In the genomic region with DNA sequence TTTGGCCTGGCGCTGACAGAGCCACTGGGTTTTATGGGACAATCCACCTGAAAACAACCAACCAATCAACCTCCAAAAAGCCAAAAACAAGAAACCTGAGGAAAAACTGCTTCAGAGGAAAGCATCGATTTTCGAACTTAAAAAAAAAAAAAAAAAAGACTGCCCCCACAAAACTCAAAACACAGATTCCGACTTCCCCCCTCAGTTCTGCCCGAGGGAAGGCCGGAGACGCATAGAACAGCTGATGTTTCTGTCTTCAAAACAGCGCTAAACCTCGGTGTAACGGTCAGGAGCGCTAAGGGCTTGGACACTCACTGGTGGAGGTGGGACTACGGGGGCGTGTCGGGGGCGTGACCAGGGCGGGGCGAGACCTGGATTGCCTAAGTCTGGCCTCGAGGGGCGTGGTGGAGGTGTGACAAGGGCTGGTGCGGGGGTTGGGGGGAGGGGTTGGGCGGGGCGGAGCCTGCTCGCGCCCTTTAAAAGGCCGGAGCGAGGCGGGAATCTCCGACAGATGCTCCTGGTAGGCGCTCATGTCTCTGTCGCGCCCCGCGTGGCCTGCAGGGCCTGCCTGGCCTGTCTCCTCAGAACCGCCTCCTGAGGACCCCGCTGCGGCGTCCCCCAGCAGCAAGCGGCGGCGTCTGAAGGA, we compare ENCODE assay signal across 8 mouse cellular contexts. TPM values are rescaled to one million over a fixed set of nuclear protein-coding genes. Genes with fewer than 3 reads are reported as not detected.
DNase-seq lines count a peak whose midpoint lies in the region; ATAC-seq lines count a peak whose summit lies in the region.

Gene Rad51ap2, plus strand, starts transcription at position 531 of the 646 bp plus-strand sequence.

- no peaks in the 10 kb centered on the region for H3K9me3 ChIP-seq in embryonic facial prominence, embryonic 13.5 days
- no peaks in the 10 kb centered on the region for H3K9me3 ChIP-seq in limb, embryonic 12.5 days
- H3K9me3 ChIP-seq in midbrain, embryonic 13.5 days, result no peaks in the 10 kb centered on the region

- H3K9ac ChIP-seq in embryonic facial prominence, embryonic 13.5 days, result peak within 1 kb of the TSS; percentile 79
- H3K9ac ChIP-seq in limb, embryonic 12.5 days (replicated peaks), result peak within 1 kb of the TSS; percentile 64
- H3K9ac ChIP-seq in midbrain, embryonic 13.5 days (replicated peaks), result peak within 1 kb of the TSS; percentile 71

- peak within 1 kb of the TSS; percentile 61 for H3K4me3 ChIP-seq in embryonic facial prominence, embryonic 13.5 days
- peak within 1 kb of the TSS; percentile 62 for H3K4me3 ChIP-seq in limb, embryonic 12.5 days (replicated peaks)
- peak within 1 kb of the TSS; percentile 62 for H3K4me3 ChIP-seq in midbrain, embryonic 13.5 days (replicated peaks)

- H3K4me1 ChIP-seq in embryonic facial prominence, embryonic 13.5 days, result no peaks in the 10 kb centered on the region; the same call in 1 of the 2 replicates
- no peaks in the 10 kb centered on the region for H3K4me1 ChIP-seq in limb, embryonic 12.5 days (replicated peaks)
- H3K4me1 ChIP-seq in midbrain, embryonic 13.5 days (replicated peaks), result 0 out of 2 replicates have a peak, but pooled peaks cover 3% of the 10 kb centered on the region

- peak; percentile 78 for DNase-seq in brain, embryonic 18.5 days (ENCODE audit: low read depth, low spot score)
- DNase-seq in heart, adult 8-10 months (ENCODE audit: low spot score), result peak; percentile 49
- DNase-seq in kidney, adult 8-10 months, result peak; percentile 81 to 88
- peak; percentile 33 to 46 for DNase-seq in spleen, postnatal 36 days (ENCODE audit: low spot score in 2 of 2)

- H3K4me2 ChIP-seq in embryonic facial prominence, embryonic 13.5 days, result peak within 1 kb of the TSS; percentile 90
- H3K4me2 ChIP-seq in limb, embryonic 12.5 days, result peak within 1 kb of the TSS; percentile 83
- H3K4me2 ChIP-seq in midbrain, embryonic 13.5 days (replicated peaks), result peak within 1 kb of the TSS; percentile 89

- H3K36me3 ChIP-seq in embryonic facial prominence, embryonic 13.5 days, result no peaks in the 10 kb centered on the region
- no peaks in the 10 kb centered on the region for H3K36me3 ChIP-seq in limb, embryonic 12.5 days
- H3K36me3 ChIP-seq in midbrain, embryonic 13.5 days, result no peaks in the 10 kb centered on the region

- no peak within 1 kb of the TSS for H3K27ac ChIP-seq in embryonic facial prominence, embryonic 13.5 days
- no peak within 1 kb of the TSS for H3K27ac ChIP-seq in limb, embryonic 12.5 days
- no peak within 1 kb of the TSS for H3K27ac ChIP-seq in midbrain, embryonic 13.5 days

- WGBS in embryonic facial prominence, embryonic 13.5 days, result under 1% methylated on average over 36 of the region's 40 CpGs
- WGBS in limb, embryonic 12.5 days, result under 1% methylated on average over 40 of the region's 40 CpGs
- WGBS in midbrain, embryonic 13.5 days, result 3% methylated on average over 35 of the region's 40 CpGs

- peak; percentile 98 for ATAC-seq in embryonic facial prominence, embryonic 13.5 days (ENCODE audit: insufficient number of reproducible peaks, insufficient read depth, low FRiP score, low TSS enrichment, low read depth)
- ATAC-seq in limb, embryonic 12.5 days (ENCODE audit: insufficient number of reproducible peaks, insufficient read depth, low FRiP score, low TSS enrichment, low read depth), result peak; percentile 100
- ATAC-seq in midbrain, embryonic 13.5 days, result peak; percentile 100
- no peak for ATAC-seq in inflammation-experienced regulatory T-cells, adult 6 months

- H3K27me3 ChIP-seq in embryonic facial prominence, embryonic 13.5 days, result no peaks in the 10 kb centered on the region
- H3K27me3 ChIP-seq in limb, embryonic 12.5 days, result peaks cover 12% of the 10 kb centered on the region
- H3K27me3 ChIP-seq in midbrain, embryonic 13.5 days, result no peaks in the 10 kb centered on the region

RNA-seq across cellular contexts. Expression of gene Rad51ap2, which starts in this region (rescaled TPM):
- polyA plus RNA-seq in embryonic facial prominence, embryonic 13.5 days (2015; fragmentation: Nextera tagmentation; extraction: Ambion mirVana), result 1.1 and 1.4 TPM in 2 replicates
- total RNA-seq in heart, adult 8-10 months (2022), result not detected
- polyA plus RNA-seq in limb, embryonic 12.5 days (2016; fragmentation: Nextera tagmentation; extraction: Ambion mirVana), result 0.19 and 0.29 TPM in 2 replicates
- 0.17 and 0.49 TPM in 2 replicates for polyA plus RNA-seq in midbrain, embryonic 13.5 days (2015; fragmentation: Nextera tagmentation; extraction: Ambion mirVana)
- not detected for polyA plus RNA-seq in inflammation-experienced regulatory T-cells, adult 6 months (2017; shearing (Covaris generic))

Comparison
In these comparisons a context has a peak if more than half of its experiments do, and no peak if none do; other contexts are left out.
1. Peak in DNase-seq in heart, adult 8-10 months; RNA of the gene not detected or under 1 TPM.
2. Peak in ATAC-seq, H3K4me3 ChIP-seq, H3K9ac ChIP-seq and H3K4me2 ChIP-seq in limb, embryonic 12.5 days; RNA of the gene not detected or under 1 TPM.
3. Peak in ATAC-seq, H3K4me3 ChIP-seq, H3K9ac ChIP-seq and H3K4me2 ChIP-seq in midbrain, embryonic 13.5 days; RNA of the gene not detected or under 1 TPM.